Mouse (Mus musculus) heart, adult 2 months (tissue): ENCODE measurements around the gene Spaca5. TPM values are rescaled to one million over a fixed set of nuclear protein-coding genes. Genes with fewer than 3 reads are reported as not detected.

ENCODE experiments used
- DNase-seq, 2 experiments: peaks; one replicate each; pipeline ENCODE4 v3.0.0; 2021
- H3K27ac ChIP-seq: fragments of 200-600 bp; 2 replicates; pipeline ENCODE4 v1.8.1; 2022
- H3K27me3 ChIP-seq: fragments of 200-500 bp; 2 replicates; pipeline ENCODE4 v1.6.1; 2012; ENCODE audit warnings: mild to moderate bottlenecking, low read length, inconsistent platforms, mixed read lengths; ENCODE audit not compliant: control insufficient read depth, insufficient read depth
- H3K36me3 ChIP-seq: fragments of 200-500 bp; 2 replicates; pipeline ENCODE4 v1.6.1; 2012; ENCODE audit warnings: low read length, inconsistent platforms; ENCODE audit not compliant: control insufficient read depth, insufficient read depth
- H3K4me1 ChIP-seq: fragments of 200-500 bp; 2 replicates; pipeline ENCODE4 v1.6.1; 2011; ENCODE audit warnings: low read length; ENCODE audit not compliant: control insufficient read depth, insufficient read depth
- H3K4me3 ChIP-seq: fragments of 200-600 bp; 2 replicates; pipeline ENCODE4 v1.8.1; 2022
- H3K79me2 ChIP-seq: fragments of 200-500 bp; replicated peaks from 2 replicates; pipeline ENCODE4 v1.6.1; 2012; ENCODE audit warnings: mild to moderate bottlenecking, inconsistent platforms, low read length, moderate library complexity, mixed read lengths; ENCODE audit not compliant: control insufficient read depth, insufficient read depth
- H3K9ac ChIP-seq: fragments of 200-500 bp; 2 replicates; pipeline ENCODE4 v1.6.1; 2012; ENCODE audit warnings: low read depth, mild to moderate bottlenecking, control low read depth, inconsistent platforms, low read length, mixed read lengths
- CTCF ChIP-seq: fragments of 200-600 bp; IDR thresholded peaks from 2 replicates; pipeline ENCODE4 v1.8.1; 2022; ENCODE audit warnings: antibody characterized with exemption, mild to moderate bottlenecking, moderate library complexity
- EP300 ChIP-seq: fragments of 200-500 bp; IDR thresholded peaks from 2 replicates; pipeline ENCODE4 v1.6.1; 2011; ENCODE audit warnings: low read depth, low read length, control low read depth; ENCODE audit not compliant: insufficient read depth
- POLR2A ChIP-seq: fragments of 200-500 bp; IDR thresholded peaks from 2 replicates; pipeline ENCODE4 v1.6.1; 2011; ENCODE audit warnings: mild to moderate bottlenecking, low read depth, low read length, control low read depth; ENCODE audit not compliant: insufficient read depth
- WGBS: fragments of 180-500 bp; shearing (Covaris S2); methylation state at CpG from one replicate; pipeline ENCODE4 v1.1.7; 2018; 5-methylcytosine and 5-hydroxymethylcytosine counted together
- intact Hi-C: fragments of 180-260 bp; cut with DNase I; formaldehyde crosslinking; loops from one replicate; pipeline ENCODE4 v1.15.1; 2025
- long read RNA-seq: library from polyadenylated mRNA; stranded (forward); transcript quantifications from one replicate; pipeline ENCODE4 v2.0.0, GENCODE M21; 2021
- polyA plus RNA-seq: library from polyadenylated mRNA; depleted of rRNA; stranded (reverse); fragments of >200 nt; gene quantifications from 2 replicates; pipeline ENCODE4 v1.2.3, GENCODE M21; 2012; rRNA removed
- total RNA-seq, 2 experiments: library from RNA; stranded (reverse); gene quantifications; 2 replicates each; pipeline ENCODE4 v1.2.3; 2021

The Spaca5 gene
- total RNA-seq, result not detected
- not detected in 2 replicates for polyA plus RNA-seq
- long read RNA-seq, result 0 reads

GRCm38 (mm10) chrX:21068106-21068505 lies at the start of gene Spaca5:
Gene Spaca5, plus strand, starts transcription at chrX:21068406.
- Histone ChIP-seq H3K27me3 (no peaks in the 10 kb centered on the region), H3K4me3 (no peak within 1 kb of the TSS), H3K27ac (no peak within 1 kb of the TSS), H3K36me3 (no peaks in the 10 kb centered on the region), H3K79me2 (no peaks in the 10 kb centered on the region), H3K9ac (no peak within 1 kb of the TSS), H3K4me1 (no peaks in the 10 kb centered on the region)
- TF ChIP-seq EP300 (no peak), POLR2A (no peak), CTCF (no peak)
- DNase-seq, result no peak
- intact Hi-C loops, result loop anchor here (10.0 kb wide), 1 partner anchor 213 kb away; no protein-coding TSS in a partner anchor

- no peaks in the 10 kb centered on the region for H3K36me3 ChIP-seq
- peak overlapping the region; percentile 52 for H3K4me3 ChIP-seq
- DNase-seq, result no peak
- H3K27ac ChIP-seq, result peak overlapping the region; percentile 59; the same call in 1 of the 2 replicates
- H3K4me1 ChIP-seq, result no peaks in the 10 kb centered on the region
- 23% methylated on average over 9 of the region's 9 CpGs for WGBS
- peak overlapping the region; percentile 44 for H3K9ac ChIP-seq
- intact Hi-C loops, result loop anchor here (5.0 to 10.0 kb wide), 2 partner anchors 99 to 207 kb away; partner anchors contain the start of gene Uxt
- no peaks in the 10 kb centered on the region for H3K27me3 ChIP-seq
- H3K79me2 ChIP-seq, result no peaks in the 10 kb centered on the region
- TF ChIP-seq POLR2A, result no peak
- peak; percentile 8; the same call in 1 of the 2 replicates for TF ChIP-seq CTCF
Observed at GRCm38 (mm10) chrX:21061460-21061859, 6.7 kb upstream of the Spaca5 start.

- peak within 1 kb of the TSS; percentile 44 for H3K9ac ChIP-seq
- intact Hi-C loops, result loop anchor here (2.0 to 10.0 kb wide), 3 partner anchors 27 to 207 kb away; partner anchors contain the start of genes Uxt and Zfp300
- H3K27me3 ChIP-seq, result no peaks in the 10 kb centered on the region
- H3K36me3 ChIP-seq, result no peaks in the 10 kb centered on the region
- peak within 1 kb of the TSS; percentile 52 for H3K4me3 ChIP-seq
- no peaks in the 10 kb centered on the region for H3K4me1 ChIP-seq
- TF ChIP-seq CTCF (no peak), POLR2A (peak; percentile 73), EP300 (peak; percentile 47; the same call in 1 of the 2 replicates)
- peak within 1 kb of the TSS; percentile 59 for H3K27ac ChIP-seq
- H3K79me2 ChIP-seq, result no peaks in the 10 kb centered on the region
- DNase-seq, result peak; percentile 84 to 86
- 16% methylated on average over 25 of the region's 25 CpGs for WGBS
Observed at GRCm38 (mm10) chrX:21061866-21062543, 6.2 kb upstream of the Spaca5 start, which contains the start of gene Zfp182. Gene Zfp182, minus strand, starts transcription at chrX:21062316.

GRCm38 (mm10) chrX:21062544-21062890 lies 5.7 kb upstream of the Spaca5 start:
- no peaks in the 10 kb centered on the region for H3K27me3 ChIP-seq
- H3K79me2 ChIP-seq, result no peaks in the 10 kb centered on the region
- no peaks in the 10 kb centered on the region for H3K4me1 ChIP-seq
- peak overlapping the region; percentile 52 for H3K4me3 ChIP-seq
- H3K9ac ChIP-seq, result no peak overlapping the region
- 66% methylated on average over 3 of the region's 3 CpGs for WGBS
- TF ChIP-seq CTCF, result no peak
- no peaks in the 10 kb centered on the region for H3K36me3 ChIP-seq
- no peak overlapping the region; the same call in 1 of the 2 replicates for H3K27ac ChIP-seq
- no peak for DNase-seq
- intact Hi-C loops, result loop anchor here (2.0 to 10.0 kb wide), 3 partner anchors 26 to 208 kb away; partner anchors contain the start of genes Uxt and Zfp300

- Histone ChIP-seq H3K27ac (peak overlapping the region; percentile 60), H3K4me3 (peak overlapping the region; percentile 61), H3K36me3 (no peaks in the 10 kb centered on the region), H3K9ac (peak overlapping the region; percentile 49), H3K79me2 (no peaks in the 10 kb centered on the region), H3K4me1 (no peaks in the 10 kb centered on the region), H3K27me3 (no peaks in the 10 kb centered on the region)
- intact Hi-C loops, result loop anchor here (2.0 to 10.0 kb wide), 2 partner anchors 26 to 134 kb away; partner anchors contain the start of genes Elk1 and Zfp182
- WGBS, result 27% methylated on average over 6 of the region's 6 CpGs
- TF ChIP-seq CTCF (no peak), EP300 (no peak), POLR2A (no peak)
- DNase-seq, result no peak
Observed at GRCm38 (mm10) chrX:21088645-21088982, 20.4 kb downstream of the Spaca5 start.

GRCm38 (mm10) chrX:21088983-21089866 lies 21.0 kb downstream of the Spaca5 start, which contains the start of gene Zfp300:
Gene Zfp300, minus strand, starts transcription at chrX:21089527.
- WGBS, result 19% methylated on average over 27 of the region's 27 CpGs
- Histone ChIP-seq H3K4me3 (peak within 1 kb of the TSS; percentile 61), H3K27me3 (no peaks in the 10 kb centered on the region), H3K79me2 (no peaks in the 10 kb centered on the region), H3K27ac (peak within 1 kb of the TSS; percentile 60), H3K36me3 (no peaks in the 10 kb centered on the region), H3K4me1 (no peaks in the 10 kb centered on the region), H3K9ac (peak within 1 kb of the TSS; percentile 71)
- peak; percentile 56 to 72 for DNase-seq
- intact Hi-C loops, result loop anchor here (2.0 to 10.0 kb wide), 2 partner anchors 26 to 134 kb away; partner anchors contain the start of genes Elk1 and Zfp182
- TF ChIP-seq EP300 (no peak), CTCF (no peak), POLR2A (no peak)
